Mouse (Mus musculus): ENCODE results near the gene App.

Gene App

DNA sequence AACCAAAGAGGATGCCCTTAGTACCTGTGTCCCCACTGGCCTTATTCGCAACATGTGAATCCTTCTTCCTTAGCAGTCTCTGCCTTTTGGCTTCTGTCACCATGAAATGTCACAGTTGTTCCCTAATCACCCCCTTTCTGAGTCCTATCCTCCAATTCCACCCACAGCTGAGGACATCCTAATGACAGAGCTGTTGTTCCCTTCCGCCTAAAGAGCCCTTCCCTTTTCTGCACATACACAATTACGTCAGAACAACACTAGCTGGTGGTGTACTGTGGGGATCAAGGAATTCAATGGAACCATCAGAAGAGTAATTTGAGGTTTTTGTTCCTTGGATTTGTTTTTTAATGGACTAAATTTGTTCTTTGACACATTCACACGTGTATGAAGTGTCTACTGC, 48.9 kb downstream of the App start:
- in situ Hi-C loops (cut with MseI, MboI), result no loop called here

DNA sequence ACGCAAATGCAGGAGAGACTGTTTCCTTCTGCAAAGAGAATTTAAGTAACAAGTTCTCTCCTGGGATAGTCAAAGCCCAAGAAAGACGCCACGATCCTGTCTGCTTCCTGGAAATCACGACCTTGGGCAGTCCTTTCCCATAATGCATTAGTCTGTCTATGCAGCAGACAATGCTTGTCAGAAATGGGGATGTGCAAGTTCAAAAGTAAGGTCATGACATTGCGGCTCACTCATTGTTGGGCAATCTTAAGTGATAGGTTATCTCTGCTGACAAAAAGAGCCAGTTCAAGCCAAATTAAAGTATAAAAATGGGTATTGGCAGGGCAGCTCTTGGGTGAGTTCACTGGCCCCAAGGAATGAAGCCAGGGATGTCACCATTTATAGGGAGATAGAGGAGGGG, 51.6 kb downstream of the App start:
- in situ Hi-C loops (cut with MseI, MboI), result no loop called here

DNA sequence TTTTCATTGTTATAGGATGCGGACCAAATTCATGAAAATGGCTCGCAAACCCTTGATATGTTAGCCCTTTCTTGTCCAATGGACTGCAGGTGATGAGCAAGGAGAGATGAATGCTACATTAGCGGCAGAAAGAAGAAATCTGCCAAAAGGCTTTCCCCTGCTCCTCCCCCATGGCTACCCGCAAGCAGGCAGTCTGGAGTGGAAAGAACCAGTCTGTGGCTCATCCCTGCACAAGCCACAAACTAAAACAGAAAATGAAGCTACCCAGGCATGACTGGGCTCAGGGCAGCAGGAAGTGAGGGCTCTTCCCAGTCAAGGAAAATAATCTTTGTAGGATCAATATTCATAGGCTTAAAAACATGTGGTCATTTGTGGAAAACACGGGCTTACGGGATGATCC, 54.6 kb downstream of the App start:
- in situ Hi-C loops (cut with MseI, MboI), result no loop called here

DNA sequence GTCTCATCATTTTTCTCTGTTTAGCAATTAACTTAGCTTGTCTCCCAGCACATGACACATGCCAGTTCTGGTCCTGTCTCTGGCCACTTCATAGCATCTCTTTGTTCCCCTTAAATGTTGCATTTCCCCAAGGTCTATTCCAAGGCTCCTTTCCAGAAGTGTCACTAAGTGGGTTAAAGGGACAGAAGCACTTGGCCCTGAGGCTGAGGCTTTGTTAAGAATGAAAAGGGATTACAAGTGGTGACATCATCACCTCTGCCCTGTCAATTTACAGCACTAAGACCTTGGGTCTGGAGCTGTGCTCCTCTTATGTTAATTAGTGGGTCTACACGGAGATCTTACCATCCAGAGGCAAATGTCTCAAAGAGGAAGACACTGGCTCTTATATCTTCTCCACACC, 56.0 kb downstream of the App start:
- in situ Hi-C loops (cut with MseI, MboI), result no loop called here

DNA sequence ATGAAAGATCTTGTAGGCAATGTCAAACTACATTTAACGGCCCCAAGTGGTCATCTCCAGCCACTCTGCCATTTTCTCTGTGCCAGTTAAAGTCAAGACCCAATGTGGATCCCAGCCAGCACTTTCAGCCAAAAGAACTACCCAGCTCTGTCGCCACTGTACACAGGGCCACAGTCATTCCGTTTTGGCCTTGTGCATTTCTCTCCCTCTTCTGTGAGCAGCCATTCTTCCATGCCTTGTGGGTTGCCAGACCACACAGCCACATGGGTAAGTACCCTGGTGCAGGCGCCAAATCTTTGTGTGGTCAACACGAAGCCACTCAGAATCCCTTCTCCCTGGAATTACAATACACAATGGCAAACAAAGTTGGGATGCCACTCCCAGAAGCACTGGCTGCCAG, 57.7 kb downstream of the App start:
- in situ Hi-C loops (cut with MseI, MboI), result no loop called here

DNA sequence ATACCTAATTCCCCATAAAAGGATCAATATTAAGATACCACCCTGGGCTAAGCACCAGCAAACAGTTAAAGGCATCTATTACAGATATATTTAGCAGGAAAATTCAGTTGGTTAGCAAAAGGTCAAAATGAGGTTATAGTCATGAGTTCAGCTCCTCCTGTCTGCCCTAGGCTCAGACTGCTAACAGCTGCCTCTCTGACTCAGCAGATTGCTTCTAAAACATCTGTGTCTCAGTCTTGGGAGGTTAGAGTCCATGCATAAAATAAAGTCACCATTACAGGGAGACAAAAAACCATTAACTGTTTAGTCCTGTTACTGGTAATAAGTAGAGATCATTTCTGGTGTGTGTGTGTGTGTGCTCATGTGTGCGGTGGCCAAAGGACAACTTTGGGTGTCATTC, 58.8 kb downstream of the App start:
- in situ Hi-C loops (cut with MseI, MboI), result no loop called here

DNA sequence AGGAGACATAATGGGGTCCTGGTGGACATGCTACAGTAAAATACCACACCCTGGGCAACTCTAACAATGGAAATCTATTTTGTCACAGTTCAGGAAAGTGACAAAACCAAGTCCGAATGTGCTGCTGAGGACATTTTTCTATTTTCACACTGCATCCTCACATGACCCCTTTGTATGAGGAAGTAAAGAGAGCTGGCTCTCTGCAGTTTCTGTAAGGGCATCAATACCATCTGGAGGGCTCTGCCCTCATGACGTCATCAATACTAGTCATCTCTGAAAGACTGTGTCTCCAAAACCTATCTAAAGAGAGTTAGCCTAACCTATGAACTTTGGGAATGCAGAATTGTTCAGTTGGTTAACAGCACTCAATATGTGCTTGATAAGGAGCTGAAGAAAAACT, 59.6 kb downstream of the App start:
- in situ Hi-C loops (cut with MseI, MboI), result no loop called here

DNA sequence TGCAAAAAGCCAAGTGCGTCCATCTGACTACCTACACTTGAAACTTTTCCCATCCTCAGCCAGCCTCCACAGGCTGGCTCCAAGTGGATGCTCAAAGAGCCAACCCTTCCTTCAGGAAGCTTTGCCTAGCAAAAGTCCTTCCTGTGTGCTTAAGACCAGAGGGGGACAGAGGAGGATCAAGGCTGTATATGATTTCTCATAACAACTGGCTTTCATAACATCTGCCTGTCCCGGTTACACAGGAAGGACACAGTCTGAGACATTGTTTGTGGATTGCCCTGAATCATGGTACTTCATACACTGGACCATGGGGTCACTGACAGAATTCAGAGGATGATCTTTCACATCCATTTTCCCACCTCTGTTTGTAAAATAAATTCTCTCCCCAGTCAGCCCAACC, 61.3 kb downstream of the App start:
- in situ Hi-C loops (cut with MseI, MboI), result no loop called here

DNA sequence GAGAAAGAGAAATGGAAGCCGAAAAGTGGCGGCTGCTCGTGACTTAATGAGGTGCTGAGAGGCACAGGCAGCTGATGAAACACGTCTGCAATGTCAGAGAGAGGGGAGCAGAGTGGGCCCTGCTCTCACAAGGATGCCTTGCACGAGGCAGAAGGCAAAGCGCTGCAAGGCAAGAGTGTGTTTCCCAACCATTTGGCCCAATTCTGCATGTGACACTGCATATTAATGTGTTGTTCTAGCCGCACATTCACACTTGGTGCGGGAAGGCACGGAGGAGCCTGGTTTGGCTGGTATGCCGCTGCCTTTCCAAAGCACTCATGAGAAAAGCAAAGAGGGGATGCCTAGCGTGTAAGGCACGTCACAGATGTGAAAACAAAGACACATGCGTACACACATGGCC, 63.1 kb downstream of the App start:
- in situ Hi-C loops (cut with MseI, MboI), result no loop called here

DNA sequence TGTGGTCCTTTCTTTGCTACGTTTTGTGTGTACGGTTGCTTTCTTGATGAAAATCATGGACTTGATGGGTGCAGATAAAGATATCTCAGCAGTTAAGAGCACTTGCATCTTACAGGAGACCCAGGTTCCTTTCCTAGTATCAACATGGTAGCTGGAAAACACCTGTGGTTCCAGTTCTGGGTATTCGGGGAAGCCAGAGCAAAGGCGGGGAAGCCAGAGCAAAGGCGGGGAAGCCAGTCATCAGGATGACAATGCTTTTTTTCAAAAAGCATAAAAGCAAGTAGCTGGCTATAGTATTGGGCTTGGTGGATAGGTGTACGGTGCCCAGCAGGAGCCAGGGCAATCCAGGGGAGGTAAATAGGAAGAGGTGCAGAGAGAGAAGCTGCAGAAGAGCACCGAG, 65.1 kb downstream of the App start:
- in situ Hi-C loops (cut with MseI, MboI), result no loop called here

DNA sequence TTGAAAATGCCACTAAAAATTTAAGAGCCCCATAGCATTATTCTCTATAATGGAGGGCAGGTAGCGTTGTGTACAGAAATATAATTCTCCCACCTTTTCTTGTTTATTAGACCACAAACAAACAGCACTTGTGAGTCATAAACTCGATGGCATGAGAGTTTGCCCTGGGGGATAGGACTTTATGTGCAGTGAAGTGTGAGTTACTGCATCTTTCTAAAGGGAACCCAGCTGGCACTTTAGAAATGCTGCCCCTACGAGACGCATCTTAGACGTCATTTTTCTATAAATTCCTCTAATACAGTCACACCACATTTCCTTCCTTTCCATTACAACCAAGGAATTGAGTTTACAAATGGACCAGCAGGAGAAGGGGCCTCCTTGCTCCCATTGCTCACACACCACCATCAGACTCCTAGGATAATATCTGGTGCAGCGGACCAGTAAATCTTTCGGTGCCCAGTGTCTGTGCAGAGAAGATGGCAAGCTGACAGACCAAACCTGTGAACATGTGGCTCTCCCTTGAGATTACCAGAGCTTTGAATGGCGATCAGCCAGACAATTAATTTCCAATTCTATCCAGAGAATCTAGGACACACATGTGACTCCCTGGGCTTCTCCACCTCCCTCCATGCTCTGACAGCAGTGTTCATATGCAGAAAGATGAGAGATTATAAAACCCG, 66.8 kb downstream of the App start:
- in situ Hi-C loops (cut with MseI, MboI), result no loop called here

DNA sequence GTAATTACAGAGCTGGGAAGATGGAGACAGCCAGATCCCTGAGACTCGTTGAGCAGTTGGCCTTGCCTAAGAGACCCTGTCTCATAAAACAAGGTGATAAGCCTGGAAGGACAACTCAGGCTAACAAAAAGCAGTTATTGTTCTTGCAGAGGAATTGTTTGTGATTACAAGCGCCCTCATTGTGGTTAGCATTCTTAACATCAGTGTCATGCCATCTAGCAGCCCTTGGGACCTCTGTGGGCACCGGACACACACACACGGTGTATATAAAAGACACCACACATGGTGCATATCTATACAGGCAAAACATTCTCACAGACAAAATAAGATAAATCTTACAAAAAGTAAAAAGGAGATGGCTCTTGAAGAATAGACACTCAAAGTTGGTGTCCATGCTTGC, 68.0 kb downstream of the App start:
- in situ Hi-C loops (cut with MseI, MboI), result no loop called here

DNA sequence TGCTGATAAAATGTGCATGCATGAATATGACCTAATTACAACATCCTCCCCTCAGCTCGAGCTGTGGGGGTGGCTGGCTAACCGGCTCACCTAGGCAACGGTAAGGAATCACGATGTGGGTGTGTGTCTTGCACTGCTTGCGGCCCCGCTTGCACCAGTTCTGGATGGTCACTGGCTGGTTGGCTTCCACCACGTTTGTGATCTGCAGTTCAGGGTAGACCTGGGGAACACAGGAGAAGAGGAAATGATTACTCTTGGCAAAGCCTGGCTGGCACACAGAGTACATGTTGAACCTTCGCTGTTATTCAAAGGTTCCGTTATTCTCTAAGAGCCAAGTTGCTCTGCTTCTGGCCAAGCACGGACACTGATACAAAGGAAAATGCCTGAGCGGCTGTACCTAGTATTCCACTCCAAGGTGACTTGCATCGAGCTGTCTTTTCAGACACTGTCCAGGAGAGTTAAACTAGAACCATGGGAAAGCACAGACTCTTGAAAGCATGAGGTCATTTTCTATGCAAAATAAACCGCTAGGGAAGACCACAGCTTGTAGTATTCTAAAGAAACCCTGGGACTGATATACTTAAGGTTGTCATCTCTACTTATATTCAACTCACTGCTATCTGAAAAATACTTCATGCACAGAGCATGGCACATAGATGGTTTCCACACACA, 70.3 kb downstream of the App start:
- in situ Hi-C loops (cut with MseI, MboI), result no loop called here

DNA sequence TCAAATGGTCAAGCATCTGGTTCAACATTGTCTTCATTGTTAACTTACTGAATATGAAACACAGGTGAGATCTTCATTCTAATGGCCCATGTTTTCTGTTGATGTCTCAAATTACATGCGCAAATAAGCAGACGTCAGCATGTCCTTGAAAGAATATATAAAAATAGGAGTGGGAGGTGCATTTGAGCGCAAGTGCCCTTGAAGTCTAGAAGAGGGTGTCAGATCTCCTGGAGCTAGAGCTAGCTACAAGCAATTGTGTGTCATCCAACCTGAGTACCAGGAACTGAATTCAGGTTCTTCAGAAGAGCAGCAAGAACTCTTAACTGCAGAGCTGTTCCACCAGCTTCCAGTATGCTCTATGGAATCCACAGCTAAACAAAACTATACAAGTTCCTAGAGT, 72.0 kb downstream of the App start:
- in situ Hi-C loops (cut with MseI, MboI), result no loop called here

DNA sequence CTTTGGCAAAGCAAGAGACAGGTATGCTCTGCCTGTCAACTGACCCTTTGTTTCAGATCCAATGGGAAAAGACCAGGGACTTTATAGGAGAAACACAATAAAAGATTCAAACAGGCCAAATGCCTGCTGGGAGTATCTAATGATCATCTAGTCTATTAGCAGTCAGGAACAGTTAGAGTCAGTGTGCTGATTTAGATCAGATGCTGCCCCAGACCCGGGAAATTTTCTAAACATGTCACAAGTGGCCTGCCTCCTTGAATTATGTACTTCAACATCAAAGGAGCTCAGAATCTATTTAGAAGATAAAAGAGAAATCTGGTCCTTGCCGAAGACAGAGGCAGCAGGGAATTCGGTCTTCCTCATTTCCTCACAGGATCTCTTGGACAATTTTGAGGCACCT, 72.8 kb downstream of the App start:
- in situ Hi-C loops (cut with MseI, MboI), result no loop called here

DNA sequence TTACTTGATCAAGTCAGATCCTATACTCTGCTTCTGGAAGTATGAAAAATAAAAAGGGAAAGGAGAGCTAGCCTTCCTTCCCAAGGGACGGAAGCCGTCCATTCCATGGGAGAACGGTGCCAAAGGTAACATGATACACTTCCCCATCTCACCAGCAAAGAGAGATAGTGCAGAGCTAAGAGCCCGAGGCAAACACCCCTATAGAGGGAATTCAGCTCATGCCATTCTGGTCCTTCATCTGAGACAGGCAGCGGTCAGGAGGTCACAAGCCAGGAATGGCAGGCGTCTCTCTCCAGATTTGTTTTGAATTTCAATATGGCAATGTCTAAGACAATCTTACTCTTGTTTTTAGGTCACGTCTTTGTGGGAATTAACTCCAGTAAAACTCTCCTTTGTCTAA, 74.1 kb downstream of the App start:
- in situ Hi-C loops (cut with MseI, MboI), result no loop called here

DNA sequence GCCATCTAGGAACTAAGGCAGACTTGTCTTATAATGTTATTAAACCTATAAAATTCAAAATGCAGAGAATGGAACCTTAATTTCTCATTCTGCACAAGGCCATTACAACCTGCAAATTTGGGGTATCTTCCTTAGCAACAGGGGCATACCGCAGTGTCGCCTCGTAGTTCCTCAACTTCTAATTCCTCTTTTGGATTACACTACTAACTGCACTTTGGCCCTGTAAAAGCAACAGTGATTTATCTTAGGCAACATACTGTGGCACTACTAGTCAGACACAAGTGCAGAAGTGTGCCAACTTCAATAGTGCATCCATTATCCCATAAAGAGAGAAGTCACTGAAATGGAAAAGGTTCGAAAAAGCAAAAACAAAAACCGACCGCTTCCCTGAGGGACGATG, 74.5 kb downstream of the App start:
- in situ Hi-C loops (cut with MseI, MboI), result no loop called here

DNA sequence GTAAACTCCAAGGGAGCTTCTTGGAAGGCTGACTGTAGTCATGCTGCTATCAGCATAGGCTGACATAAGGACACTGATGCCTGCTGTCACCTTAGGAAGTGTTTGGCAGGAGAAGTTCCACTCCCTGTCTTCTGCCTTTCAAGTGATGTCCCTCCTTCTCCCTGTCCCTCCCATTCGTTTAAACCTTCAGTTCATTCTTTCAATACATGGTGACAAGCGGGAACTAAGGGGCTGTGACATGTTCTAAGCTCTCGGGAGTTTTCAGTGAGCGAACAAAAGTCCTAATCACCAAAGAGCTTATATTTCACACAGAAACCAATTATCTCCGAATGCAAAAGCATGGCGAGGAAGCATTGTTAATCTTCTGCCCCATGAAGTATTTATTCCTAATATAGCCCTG, 77.2 kb downstream of the App start:
- in situ Hi-C loops (cut with MseI, MboI), result no loop called here

DNA sequence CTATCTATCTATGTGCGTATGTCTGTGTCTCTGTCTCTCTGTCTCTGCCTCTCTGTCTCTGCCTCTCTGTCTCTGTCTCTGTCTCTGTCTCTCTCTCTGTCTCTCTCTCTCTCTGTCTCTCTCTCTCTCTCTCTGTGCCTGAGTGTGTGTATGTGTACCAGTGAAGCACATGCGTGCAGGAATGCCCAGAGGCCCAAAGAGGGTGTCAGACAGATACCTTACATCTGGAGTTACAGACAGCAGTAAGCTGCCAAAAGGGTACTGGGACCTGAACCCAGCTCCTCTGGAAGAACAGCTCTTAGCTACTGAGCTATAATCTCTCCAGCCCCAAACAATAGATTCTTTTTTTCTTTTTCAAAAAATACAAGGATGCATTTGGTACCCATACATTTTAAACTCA, 77.6 kb downstream of the App start:
- in situ Hi-C loops (cut with MseI, MboI), result no loop called here

DNA sequence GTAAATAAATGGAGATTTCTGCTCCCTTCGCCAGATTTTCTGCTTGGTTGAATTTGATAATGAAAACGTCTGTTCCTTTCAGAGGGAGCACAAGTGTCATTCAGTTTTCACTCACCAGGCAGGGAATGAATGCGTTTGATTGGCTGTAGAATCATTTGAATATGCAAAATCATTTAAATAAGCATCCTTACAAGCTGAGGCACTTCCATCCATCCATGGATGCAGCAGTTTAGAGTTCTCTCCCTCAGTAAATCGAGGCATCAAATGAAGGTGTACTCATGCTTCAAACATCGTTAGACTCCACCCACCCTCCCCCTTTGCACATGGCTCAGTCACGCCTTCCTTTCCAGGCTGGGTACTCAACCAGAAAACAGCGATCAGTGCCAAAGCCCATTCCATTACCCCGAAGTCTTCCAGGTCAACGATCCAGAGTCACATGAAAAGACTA, 80.9 kb downstream of the App start:
- in situ Hi-C loops (cut with MseI, MboI), result no loop called here

DNA sequence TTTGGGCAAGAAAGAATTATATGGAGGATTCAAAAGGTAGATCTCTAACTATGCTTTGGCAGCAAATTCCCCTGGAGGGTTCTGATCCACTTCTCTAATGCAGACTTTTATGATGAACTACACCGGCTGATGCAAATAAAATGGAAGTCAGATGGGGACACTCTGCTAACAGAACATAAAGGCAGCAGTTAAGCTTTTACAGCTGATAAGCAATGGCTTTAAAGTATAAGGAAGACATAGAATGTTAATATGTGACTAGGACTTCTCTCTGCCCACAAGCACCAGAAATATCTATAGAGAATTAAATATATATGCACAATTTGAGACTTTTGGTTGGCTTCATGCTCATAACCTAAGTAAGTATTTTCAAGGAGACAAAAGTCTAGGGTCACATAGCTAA, 81.4 kb downstream of the App start:
- in situ Hi-C loops (cut with MseI, MboI), result no loop called here

DNA sequence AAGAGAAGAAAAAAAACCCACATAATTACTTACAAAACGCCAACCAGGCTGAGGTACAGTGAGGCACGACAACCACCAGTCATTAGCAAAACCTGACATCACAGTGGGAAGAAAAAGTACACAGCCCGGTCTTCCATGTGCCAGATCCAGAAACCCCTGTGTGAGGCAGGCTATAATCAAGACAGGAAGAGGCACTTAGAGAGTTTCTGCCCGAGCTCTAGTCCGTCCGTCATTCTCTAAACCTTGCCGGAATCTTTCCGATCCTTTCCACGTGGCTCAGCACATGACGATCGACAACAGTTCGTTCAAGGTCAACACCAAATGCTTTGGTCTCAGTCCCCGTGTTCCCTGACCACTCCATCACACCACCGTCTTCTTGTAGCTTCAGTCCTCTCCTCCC, 82.6 kb downstream of the App start:
- in situ Hi-C loops (cut with MseI, MboI), result no loop called here

DNA sequence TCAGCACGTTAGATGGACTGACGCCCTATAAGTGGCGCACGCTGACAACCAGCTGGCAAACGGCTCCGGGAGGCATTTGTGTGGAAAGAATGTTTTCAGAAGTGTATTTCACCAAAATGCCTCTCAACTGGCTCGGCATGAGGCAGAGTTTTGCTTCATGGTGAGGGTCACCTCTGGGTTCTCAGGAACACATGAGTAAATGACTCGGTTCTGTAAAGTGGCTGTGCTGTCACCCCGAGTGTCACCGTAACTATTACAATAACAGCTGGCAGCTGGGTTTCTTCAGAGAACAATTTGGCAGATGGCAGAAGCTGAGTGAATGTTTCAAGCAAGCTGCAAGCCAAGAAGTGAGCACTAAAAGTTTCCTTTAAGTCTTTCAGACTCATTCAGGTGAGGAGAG, 85.4 kb downstream of the App start:
- in situ Hi-C loops (cut with MseI, MboI), result no loop called here

DNA sequence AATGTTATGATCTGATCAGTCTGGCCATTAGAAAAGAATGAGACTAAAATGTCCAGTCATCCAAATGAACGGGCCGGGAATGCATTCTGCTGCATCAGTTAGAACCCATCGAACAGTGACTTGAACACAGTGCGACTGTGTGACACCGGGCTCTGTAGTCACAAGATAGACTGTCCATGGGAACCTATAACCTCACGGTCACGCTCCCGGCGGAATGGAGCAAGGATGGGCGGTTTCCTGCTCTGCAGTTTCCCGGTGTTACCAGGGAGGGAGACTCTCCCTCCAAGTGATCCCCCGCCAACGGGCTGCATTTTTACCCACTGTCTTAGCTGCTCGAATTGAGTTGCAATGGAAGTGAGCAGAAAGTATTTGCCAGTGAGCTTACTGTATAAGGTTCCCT, 87.3 kb downstream of the App start:
- in situ Hi-C loops (cut with MseI, MboI), result no loop called here
